Mouse (Mus musculus) heart, postnatal 4 days (tissue): Measurements from ENCODE around the gene Eif4e2. TPM values are rescaled to one million over a fixed set of nuclear protein-coding genes. Genes with fewer than 3 reads are reported as not detected.

ENCODE experiments used
- DNase-seq: peaks from one replicate; pipeline ENCODE4 v3.0.0; 2021
- total RNA-seq, 2 experiments: library from RNA; stranded (reverse); gene quantifications; 2 replicates each; pipeline ENCODE4 v1.2.3; 2021

The Eif4e2 gene
- total RNA-seq, 2 experiments from 2014 or later: 71.3 to 72.5 TPM

DNA sequence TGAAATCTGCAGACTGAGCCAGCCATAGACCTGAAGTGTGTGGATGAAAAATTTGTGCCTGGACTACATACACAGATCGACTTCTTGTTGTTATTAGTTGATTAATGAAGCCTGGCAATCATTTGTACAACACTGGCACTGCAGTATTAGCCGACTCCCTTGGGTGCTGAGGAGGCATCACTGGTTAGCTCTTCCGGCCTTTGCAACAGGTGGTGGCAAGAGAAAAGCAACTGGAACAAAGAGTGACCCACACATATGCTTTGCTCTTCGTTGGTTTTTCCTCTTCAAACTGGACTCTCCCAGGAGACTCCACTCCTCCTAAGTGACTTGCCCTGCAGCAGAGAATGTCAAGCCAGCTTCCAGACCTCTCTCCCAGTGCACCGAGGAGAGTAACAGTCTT is 9.9 kb upstream of the Eif4e2 start:
- no peak for DNase-seq

DNA sequence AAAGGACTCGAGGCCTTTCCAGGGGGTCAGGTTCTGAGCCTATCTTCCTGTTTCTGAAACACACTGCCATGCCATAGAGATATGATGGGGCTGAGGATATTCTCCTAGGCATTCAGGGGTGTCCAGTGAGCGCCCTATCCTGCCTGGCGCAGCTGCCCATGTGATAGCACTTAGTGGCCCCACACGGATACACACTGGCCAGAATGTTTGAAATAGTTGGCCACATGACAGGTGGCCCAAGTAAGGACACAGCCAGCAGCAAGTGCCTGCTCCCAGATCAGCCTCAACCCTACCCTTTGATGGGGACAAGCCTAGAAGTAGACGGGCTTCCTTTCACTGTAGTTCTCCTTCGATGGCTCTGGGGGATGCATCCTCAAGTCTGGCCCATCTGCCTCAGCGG is 9.2 kb upstream of the Eif4e2 start, which contains the start of gene Chrng:
TSS of gene Chrng (plus strand) at position 193 of the 400 bp plus-strand sequence.
- no peak for DNase-seq

DNA sequence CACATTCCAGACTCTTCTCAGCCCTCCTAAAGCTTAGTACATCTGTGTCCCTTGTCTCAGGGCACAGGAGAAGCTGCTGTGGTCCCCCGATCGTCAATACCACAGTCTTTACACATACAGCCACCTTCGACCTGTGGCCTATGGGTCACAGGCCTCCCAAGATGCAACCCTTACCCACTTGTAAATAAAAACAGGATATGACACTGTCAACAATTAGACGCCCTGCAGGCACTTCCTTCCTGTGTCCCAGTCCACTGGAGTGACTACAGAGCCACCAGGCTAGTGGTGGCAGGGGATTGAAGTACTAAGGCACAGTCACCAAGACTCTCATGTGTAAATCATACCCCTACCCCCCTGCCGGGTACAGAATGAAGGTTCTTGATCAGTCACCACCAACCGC is 8.7 kb upstream of the Eif4e2 start:
- DNase-seq: no peak

DNA sequence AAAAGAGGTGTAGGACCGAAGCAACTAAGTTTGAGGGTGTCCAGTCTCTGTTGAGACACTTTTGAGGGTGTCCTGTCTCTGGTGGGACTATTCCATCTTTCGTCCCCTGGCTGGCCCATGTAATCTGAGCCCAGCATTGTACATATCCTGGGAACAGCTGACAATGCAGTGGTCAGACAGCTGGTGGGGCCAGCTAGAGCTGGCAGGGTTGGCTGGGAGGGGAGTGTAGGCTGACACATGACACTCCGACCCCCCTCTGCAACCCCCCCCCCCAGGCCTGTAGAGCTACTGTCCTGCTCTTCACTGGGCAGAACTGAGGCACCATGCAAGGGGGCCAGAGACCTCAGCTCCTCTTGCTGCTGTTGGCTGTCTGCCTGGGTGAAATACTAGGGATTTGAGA is 8.2 kb upstream of the Eif4e2 start:
- no peak for DNase-seq

DNA sequence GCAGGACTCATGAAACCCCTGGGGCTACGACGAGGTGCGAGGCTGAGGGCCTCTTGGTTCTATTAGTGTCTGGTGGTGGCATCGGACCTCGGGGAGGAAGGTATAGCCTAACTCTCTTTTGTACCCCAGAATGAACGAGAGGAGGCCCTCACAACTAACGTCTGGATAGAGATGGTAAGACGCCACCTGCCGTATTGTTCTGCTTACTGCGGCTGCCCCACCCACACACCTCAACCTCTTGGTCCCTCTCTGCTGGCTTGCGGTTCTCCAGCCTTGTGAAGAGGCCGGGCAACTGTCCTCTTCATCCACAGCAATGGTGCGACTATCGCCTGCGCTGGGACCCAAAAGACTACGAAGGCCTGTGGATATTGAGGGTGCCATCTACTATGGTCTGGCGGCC is 7.4 kb upstream of the Eif4e2 start:
- peak; percentile 31 for DNase-seq

DNA sequence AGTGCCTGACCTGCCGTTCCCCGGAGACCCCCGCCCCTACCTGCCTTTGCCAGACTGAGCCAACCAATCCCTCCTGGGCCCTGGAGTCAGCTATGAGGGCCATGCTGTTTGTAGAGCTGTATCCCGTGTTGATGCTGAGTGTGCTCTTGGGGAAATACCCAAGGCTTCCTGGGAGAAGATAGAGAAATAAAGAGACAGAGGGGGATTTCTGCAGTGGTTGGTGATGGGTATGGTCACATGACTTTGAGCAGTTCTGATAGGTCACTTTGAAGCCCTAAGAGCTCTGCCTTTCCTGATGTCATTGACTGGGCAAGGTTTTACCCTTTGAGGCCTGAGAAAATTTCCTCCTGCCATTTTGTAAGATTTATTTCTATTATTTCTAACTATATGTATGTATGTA is 2.3 kb upstream of the Eif4e2 start:
- no peak for DNase-seq

DNA sequence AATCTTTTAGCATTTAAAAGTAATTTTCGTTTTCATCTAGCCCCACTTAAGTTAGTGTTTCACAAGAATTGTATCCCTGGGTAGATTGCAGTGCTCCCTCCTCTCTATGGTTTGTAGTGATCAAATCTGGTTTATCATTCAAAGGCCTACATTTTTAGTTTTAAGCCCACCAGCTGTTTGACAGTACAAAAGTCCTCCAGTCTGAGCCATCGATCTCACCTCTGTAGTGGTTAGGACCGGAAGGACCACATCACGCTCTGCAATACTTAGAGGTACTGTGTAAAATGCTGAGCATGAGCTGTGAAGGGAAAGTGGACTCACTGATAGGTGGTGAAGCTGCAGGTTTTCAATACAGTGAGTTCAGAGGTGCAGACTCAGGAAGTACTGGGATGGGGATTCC is 1.0 kb downstream of the Eif4e2 start:
- DNase-seq: no peak

DNA sequence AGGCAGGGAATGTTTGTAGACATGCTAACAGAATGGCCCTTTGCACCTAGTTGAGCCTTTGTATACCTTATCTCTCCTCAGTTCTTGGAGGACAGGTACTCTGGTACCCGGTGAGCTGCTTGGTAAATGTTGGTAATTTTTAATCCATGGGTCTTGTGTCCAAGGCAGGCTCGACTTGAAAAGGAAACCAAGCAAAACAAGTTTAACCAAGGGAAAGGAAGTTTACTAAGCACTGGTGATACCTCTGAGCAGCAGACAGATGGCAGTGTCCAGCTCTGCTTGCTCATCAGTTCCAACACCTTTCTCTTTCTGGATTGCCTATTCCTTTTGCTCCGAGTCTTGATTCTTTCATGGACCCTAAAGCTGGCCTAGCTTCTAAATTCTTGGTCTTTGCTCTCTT is 4.2 kb downstream of the Eif4e2 start:
- DNase-seq: no peak

DNA sequence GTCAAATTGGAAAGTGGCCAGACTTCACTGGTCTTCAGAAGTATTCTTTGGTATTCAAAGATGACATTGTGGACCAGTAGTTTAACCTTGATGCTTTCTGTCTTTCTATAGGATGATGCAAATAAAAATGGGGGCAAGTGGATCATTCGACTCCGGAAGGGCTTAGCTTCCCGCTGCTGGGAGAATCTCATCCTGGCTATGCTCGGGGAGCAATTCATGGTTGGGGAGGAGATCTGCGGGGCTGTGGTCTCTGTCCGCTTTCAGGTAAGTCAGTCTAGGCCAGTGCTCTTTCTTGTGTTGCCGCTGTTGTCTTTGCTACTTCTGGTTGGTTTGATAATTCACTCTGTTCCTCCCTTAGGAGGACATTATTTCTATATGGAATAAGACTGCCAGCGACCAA is 12.0 kb downstream of the Eif4e2 start:
- no peak for DNase-seq

DNA sequence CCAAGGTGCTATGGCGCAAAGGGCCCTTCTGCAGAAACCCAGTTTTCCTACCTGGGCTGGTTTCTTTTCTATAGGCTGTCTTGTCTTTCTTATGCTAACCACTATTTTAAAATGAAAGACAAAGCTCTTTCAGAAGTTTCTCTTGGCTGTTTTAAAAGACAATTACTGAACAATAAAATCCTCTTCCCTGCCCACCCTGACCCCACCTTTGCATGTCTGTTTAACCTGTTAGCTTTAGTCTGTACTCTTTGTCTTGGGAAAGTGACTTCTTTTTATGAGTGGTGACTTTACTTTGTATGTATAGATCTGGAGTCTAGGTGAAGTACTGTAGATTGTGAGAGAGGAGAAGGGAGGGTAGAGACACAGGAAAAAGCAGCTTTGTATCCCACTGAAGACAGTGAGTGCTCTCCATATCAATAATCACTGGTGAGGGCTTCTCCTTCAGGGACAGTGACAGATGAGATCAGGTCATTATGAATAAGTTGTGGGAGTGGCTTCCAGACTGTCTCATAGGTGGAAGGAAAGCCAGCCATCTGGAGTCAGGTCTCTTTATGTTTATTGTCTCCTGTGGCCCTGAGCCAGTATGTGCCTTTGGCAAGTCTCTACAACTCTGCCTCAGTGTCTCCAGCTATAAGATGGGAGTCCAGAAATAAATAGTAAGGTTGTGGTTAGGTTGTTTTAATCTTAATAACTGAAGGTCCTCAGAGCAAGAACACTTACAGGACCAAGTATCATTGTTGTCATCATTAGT is 12.9 kb downstream of the Eif4e2 start:
- DNase-seq: no peak

DNA sequence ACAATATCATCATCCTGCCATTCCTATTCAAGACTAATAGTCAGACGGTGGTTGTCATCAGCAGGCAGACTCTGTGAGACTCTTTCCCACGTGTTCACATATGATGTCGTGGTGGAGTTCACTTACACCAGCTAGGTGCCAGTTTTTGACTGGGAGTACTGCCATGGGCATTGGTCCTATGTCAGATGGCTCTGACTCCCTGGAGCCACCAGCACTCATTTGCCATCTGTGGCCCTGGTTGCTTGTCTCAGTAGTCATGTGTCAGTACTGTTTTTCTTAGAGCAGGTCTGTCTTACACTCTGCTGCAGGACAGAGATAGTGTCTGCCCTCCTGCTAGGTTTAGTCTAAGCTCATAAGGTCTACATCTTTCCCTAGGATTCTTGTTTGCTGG is 13.4 kb downstream of the Eif4e2 start:
- DNase-seq: no peak

DNA sequence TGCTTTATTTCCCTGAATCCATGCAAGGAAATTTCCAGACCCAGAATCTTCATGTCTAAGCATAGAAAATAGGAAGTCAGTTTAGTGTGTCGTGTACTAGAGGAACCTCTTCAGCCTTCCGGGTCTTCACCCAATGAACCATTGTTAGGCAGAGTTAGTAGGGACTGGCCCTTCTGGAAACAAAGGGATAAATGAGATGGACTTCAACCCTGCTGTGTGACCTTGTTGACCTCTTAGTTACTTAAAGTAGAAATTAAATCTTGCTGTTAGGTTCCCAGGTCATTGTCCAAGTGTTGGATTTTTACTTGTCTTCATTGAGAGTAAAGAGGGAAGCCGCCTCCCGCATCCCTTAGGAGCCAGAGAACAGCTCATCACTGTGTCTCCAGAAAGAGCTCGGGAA is 16.9 kb downstream of the Eif4e2 start:
- no peak for DNase-seq

DNA sequence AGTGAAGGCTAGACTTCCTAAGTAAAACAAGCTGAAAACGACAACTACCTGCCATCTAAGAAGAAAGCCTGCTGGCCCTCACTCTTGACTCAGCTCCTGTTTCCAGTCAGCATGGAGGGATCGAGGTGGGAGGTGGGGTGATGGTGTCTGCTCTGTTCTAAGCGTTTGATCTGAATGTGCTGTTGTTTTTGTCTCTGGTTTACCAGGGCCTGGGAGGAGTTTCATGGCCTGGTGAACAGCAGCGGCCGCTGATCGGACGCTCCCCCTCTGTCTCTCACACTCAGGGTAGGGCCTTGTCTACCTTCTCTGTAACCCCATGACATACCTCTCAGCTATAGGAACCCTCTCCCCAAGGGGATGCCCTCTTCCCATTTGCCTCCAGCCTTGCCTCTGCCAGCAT is 18.5 kb downstream of the Eif4e2 start:
- DNase-seq: no peak

DNA sequence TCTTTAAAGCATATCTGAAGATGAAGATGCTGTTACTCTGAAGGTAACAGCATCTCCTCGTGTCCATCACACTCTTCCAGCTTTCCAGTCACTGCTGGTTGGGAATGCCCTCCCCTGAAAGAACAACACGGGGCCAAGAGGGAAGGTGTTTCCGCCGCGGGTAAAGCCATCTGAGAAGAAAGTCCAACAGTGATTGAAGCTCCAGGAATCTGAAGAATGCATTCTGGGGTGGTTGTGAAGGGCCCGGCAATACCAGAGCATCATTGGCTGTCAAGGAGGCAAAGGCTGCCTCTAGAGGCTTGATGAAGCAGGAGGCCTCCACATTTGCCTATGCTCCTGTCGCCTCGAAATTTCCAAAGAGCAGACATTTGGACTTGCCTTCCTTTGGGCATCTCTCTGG is 25.3 kb downstream of the Eif4e2 start:
- DNase-seq: no peak

DNA sequence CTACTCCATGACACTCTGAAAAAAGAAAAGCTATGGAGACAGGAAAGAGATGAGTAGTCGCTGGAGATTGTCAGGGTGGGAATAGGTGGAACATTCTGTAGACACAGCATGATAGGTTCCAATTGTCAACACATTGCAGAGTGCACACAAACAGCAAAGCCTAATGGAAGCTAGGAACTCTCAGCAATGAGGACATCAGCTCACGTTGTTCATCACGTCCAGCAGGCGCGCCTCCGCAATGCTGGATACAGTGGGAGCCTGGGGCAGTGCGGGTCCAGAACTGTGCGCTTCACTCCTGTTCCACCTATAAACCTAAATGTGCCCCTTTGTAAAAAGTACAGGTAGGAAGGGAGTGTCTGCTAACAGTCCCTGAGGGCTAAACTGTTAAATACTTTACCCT is 29.3 kb downstream of the Eif4e2 start:
- no peak for DNase-seq

DNA sequence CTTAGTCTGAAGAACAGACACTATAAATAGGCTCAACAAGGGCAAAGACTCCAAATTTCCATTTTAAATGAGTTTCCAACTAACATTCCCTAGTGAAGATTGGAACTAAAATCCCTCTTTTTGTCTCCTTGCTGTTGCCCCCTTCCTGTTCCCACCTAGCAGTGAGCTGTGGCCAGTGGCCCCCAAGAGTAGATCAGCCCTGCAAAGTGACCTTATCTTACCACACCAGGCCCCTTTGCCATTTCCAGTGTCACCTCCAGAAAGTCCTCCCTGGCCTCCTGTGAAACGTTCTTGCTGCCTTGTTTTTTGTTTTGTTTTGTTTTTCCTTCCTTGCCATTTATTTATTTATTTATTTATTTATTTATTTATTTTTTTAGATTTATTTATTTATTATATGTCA is 31.7 kb downstream of the Eif4e2 start:
- DNase-seq: no peak

DNA sequence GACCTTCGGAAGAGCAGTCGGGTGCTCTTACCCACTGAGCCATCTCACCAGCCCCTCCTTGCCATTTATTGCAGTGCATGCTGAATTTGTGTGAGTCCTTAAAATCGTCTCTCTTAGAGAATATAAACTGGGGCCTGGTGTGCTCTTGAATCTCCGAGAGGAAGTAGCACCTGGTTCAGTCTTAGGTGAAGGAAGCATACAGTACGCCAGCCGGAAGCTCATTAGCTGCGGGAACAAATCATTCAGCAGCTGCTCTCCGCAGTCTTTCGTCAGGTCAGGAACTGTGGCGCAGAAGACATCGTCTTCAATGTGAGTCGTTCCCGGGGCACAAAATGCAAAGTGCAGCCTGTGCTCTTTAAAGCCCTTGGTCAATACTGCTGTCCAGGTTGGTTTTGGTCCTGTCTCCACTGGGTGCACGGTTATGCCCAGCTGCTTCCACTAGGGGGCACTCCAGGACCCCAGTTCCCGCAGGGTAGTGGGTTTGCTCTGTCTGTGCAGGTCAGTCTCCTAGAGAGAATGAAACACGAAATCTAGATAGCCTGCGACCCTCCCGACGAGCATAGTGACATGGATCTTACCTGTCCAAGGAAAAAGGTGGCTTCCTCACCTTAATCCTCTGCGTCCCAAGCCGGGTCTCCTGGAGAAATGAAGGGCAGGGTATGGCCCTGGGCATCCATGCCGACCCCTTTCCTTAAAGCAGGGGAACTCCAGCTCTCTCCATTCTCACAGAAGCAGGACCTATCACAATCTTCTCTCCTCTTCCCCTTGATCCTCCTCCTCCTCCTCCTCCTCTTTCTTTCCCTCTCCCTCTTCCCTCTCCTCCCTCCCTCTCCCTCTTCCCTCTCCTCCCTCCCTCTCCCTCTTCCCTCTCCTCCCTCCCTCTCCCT is 32.5 kb downstream of the Eif4e2 start:
- DNase-seq: peak; percentile 88

DNA sequence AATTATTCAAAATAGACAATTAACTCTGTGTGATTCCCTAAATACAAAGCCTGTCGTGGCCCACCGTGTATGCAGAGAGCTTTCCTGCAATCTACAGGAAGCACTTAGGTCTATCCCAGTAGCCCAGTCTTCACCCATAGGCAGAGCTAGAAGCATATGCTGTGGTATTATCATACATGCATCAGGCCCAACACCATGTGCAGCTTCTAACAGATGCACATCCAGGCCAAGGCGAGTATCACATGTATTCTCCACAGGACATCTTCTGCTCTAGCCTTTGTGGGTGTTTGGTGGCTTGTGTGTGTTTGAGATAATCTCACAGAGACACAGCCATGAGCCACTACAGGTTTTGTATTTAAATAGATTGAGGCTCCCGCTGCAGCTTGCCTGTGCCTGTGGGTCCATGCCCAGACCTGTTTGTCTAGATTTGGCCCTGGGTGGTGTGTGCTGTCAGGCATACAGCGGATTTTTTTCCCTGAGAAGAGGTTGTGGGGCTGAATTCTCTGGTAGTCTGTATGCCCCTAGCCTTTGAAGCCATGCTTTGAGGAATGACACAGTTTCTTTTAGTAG is 38.4 kb downstream of the Eif4e2 start:
- DNase-seq: no peak

DNA sequence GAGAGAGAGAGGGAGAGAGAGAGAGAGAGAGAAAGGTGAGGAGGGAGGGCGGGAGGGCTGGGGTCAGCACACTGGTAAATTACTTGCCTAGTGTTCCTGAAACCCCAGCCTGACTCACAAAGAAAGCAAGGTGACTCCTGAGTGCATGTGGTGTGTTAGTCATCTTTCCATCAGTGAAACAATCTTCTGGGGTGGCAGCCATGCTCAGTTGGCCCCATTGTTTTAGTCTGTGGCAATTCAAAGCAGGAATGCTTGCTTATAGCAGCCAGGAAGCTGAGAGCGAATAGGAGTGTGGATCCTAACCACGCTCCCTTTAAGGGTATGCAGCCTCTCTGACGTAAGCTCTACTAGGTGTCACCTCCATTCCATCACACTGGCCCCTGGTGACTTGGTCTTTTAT is 41.5 kb downstream of the Eif4e2 start:
- DNase-seq: no peak

DNA sequence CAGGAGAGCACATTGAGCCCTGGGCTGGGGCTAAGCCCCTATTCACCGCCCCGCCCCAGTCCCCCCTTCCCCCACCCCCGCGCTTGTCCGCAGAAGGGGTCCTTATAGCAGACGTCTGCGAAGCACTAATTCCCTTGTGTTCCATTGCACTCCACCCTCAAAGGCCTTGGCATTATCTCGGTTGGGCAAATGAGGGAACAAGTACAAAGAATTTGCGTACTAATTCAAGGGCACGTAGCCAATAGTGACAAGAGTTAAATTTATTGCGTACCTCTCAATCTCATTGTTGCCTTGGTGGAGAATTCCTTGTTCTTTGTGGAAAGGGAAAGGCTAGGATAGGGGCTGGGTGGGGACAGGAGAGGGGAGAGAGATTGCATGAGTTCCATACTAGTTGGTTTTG is 44.0 kb downstream of the Eif4e2 start:
- no peak for DNase-seq

DNA sequence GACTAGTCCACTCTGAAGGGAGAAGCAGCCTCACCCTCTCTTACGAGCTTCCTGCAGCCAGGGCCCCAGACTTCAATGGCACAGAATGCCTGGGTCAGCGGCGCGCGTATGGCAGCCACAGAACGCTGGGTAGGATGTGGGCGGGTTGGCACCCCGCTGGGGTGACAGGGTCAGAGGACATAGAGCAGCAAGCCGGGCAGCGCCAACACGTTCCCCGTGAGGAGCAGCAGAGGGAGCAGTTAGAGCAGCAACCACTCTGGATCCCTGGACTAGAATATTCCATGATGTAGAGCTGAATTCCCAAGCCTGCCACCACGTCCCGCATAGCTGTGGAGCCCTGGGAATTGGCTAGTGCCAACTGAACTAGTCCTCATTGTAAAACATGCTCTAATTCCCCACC is 44.8 kb downstream of the Eif4e2 start:
- peak; percentile 36 for DNase-seq

DNA sequence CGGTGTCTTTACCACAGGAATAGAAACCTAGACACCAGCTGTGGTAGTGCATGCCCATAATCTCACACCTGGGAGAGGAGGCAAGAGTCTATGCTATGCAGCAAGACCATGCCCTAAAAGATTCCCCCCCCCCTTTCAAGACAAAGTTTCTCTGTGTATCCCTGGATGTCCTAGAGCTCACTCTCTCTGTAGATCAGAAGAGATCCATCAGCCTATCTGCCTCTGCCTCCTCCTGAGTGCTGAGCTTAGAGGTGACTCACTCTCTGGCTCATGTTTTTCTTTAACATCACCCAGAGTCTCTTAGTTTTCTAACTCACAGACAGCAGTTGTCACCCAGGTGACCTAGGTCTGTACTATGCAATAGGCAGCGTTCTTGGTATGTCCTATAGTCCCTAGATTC is 45.6 kb downstream of the Eif4e2 start:
- DNase-seq: no peak

DNA sequence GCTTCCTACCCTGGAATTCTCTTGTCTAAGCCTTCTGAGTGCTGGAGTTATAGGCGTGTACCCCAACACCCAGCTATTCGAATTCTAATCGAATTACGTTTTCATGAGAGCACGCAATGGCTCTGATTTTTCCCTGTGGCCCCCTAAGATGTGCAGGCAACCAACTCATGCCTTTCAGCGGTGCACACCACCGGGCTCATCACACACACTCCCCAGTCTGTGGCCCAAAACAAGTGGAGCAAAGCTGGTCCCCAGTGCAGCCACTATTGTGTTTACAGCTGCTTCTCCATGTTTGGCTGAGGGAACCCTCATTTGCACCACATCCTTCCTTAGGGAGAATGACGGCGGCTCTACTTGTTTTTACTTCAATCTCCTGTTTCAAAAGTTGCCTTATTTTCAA is 49.5 kb downstream of the Eif4e2 start:
- no peak for DNase-seq

DNA sequence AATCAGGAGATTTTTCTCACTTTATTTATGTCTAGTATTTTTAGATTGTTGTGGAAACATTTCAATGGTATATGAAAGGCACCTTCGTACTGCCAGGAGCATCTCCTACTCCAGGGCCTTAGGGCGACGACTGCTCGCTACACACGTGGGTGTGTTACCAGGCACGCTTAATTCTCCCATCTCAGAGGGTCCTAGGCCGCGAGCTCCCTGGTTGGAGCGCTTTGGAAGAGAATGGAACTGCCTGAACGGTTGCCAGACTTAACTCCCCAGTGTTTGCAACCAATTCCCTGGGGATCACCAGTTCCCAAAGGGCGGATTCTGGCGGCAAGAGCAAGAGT is 50.1 kb downstream of the Eif4e2 start:
- no peak for DNase-seq
